In genomic region chr1:165587845-165588244, GRCm38 (mm10) we compare ENCODE assay signal across 12 mouse cellular contexts. TPM values are rescaled to one million over a fixed set of nuclear protein-coding genes. Genes with fewer than 3 reads are reported as not detected.
DNase-seq lines count a peak whose midpoint lies in the region; ATAC-seq and TF ChIP-seq lines count a peak whose summit lies in the region.
"Had no signal": no experiment of that assay in that cellular context is flagged by ENCODE, and none has a peak within 500 bp of the region (broad histone marks: within the 10 kb centered on the region; RNA-seq: fewer than 3 reads in every experiment).

No protein-coding gene starts in this region.

- H3K27me3 ChIP-seq in hindbrain, embryonic 10.5 days (ENCODE audit: insufficient read depth, poor library complexity, severe bottlenecking) = no peaks in the 10 kb centered on the region
- H3K27me3 ChIP-seq in hindbrain, embryonic 14.5 days (ENCODE audit: control insufficient read depth, insufficient read depth, low read length) = no peaks in the 10 kb centered on the region
- H3K27me3 ChIP-seq in lung, embryonic 14.5 days (ENCODE audit: insufficient read depth, low read length) = no peaks in the 10 kb centered on the region
- no peaks in the 10 kb centered on the region for H3K27me3 ChIP-seq in intestine, embryonic 16.5 days (replicated peaks; ENCODE audit: control insufficient read depth, insufficient read depth, low read length)
- H3K27me3 ChIP-seq: CH12.LX; limb, embryonic 15.5 days; neural tube, embryonic 13.5 days had no signal

- DNase-seq in hindbrain, embryonic 10.5 days (ENCODE audit: low spot score) = no peak
- DNase-seq in hindbrain, embryonic 14.5 days (ENCODE audit: low spot score) = no peak
- DNase-seq in lung, embryonic 14.5 days = peak; percentile 64
- DNase-seq in lung, adult 2 months = no peak
- peak; percentile 68 for DNase-seq in yolk sac, embryonic 10.5 days (ENCODE audit: low spot score)
- DNase-seq: cerebellum, adult 2 months had no signal

- H3K9ac ChIP-seq in hindbrain, embryonic 14.5 days = no peak overlapping the region
- H3K9ac ChIP-seq in lung, embryonic 14.5 days = no peak overlapping the region
- no peak overlapping the region for H3K9ac ChIP-seq in intestine, embryonic 16.5 days (ENCODE audit: low read depth, low read length)
- H3K9ac ChIP-seq: limb, embryonic 15.5 days; neural tube, embryonic 13.5 days had no signal

- no peak overlapping the region for H3K4me2 ChIP-seq in hindbrain, embryonic 14.5 days (replicated peaks)
- H3K4me2 ChIP-seq in lung, embryonic 14.5 days = no peak overlapping the region
- H3K4me2 ChIP-seq in intestine, embryonic 16.5 days (ENCODE audit: low read depth, low read length) = no peak overlapping the region
- H3K4me2 ChIP-seq: limb, embryonic 15.5 days; midbrain, embryonic 11.5 days; neural tube, embryonic 13.5 days had no signal

- no peak for TF ChIP-seq POLR2A in lung, adult 2 months (IDR thresholded peaks at IDR 0.05; ENCODE audit: borderline replicate concordance, extremely low read depth, low read depth, low read length)

- no peak for TF ChIP-seq CTCF in lung, embryonic 14.5 days (IDR thresholded peaks at IDR 0.05; ENCODE audit: low read depth)
- no peak for TF ChIP-seq CTCF in lung, adult 2 months (IDR thresholded peaks at IDR 0.05; ENCODE audit: insufficient read depth, low read length)

- H3K4me3 ChIP-seq in hindbrain, embryonic 10.5 days = no peak overlapping the region
- H3K4me3 ChIP-seq in hindbrain, embryonic 14.5 days (replicated peaks; ENCODE audit: low read length) = no peak overlapping the region
- H3K4me3 ChIP-seq in lung, embryonic 14.5 days (ENCODE audit: low read depth, low read length) = no peak overlapping the region
- H3K4me3 ChIP-seq in lung, adult 2 months (replicated peaks; ENCODE audit: extremely low read depth, low read depth, low read length) = no peak overlapping the region
- H3K4me3 ChIP-seq in intestine, embryonic 16.5 days (ENCODE audit: low read length) = no peak overlapping the region
- H3K4me3 ChIP-seq: limb, embryonic 15.5 days; neural tube, embryonic 13.5 days had no signal

- no peaks in the 10 kb centered on the region for H3K9me3 ChIP-seq in hindbrain, embryonic 10.5 days
- H3K9me3 ChIP-seq in hindbrain, embryonic 14.5 days (ENCODE audit: control insufficient read depth, low read length) = no peaks in the 10 kb centered on the region
- H3K9me3 ChIP-seq in lung, embryonic 14.5 days (ENCODE audit: low read depth, low read length) = no peaks in the 10 kb centered on the region
- no peaks in the 10 kb centered on the region for H3K9me3 ChIP-seq in intestine, embryonic 16.5 days (ENCODE audit: control insufficient read depth, low read length)
- H3K9me3 ChIP-seq: limb, embryonic 15.5 days; neural tube, embryonic 13.5 days had no signal

- 64% methylated on average over 8 of the region's 8 CpGs for WGBS in hindbrain, embryonic 10.5 days
- WGBS in hindbrain, embryonic 14.5 days = 70% methylated on average over 8 of the region's 8 CpGs
- 25% methylated on average over 8 of the region's 8 CpGs for WGBS in lung, embryonic 14.5 days
- 28% methylated on average over 8 of the region's 8 CpGs for WGBS in lung, adult 2 months
- 39% methylated on average over 8 of the region's 8 CpGs for WGBS in intestine, embryonic 16.5 days

- peaks cover 26% of the 10 kb centered on the region for H3K36me3 ChIP-seq in hindbrain, embryonic 10.5 days
- peaks cover 15% of the 10 kb centered on the region for H3K36me3 ChIP-seq in hindbrain, embryonic 14.5 days (replicated peaks; ENCODE audit: control insufficient read depth, insufficient read depth)
- H3K36me3 ChIP-seq in lung, embryonic 14.5 days (ENCODE audit: insufficient read depth) = peaks cover 24% of the 10 kb centered on the region
- 0 out of 2 replicates have a peak, but pooled peaks cover 6% of the 10 kb centered on the region for H3K36me3 ChIP-seq in intestine, embryonic 16.5 days (ENCODE audit: control insufficient read depth, insufficient read depth, low read length)

- ATAC-seq in hindbrain, embryonic 14.5 days (ENCODE audit: low FRiP score) = no peak
- 0 out of 2 replicates have a peak, but pooled peaks have one; percentile 2 for ATAC-seq in lung, embryonic 14.5 days (ENCODE audit: insufficient read depth)
- no peak for ATAC-seq in intestine, embryonic 16.5 days
- no peak for ATAC-seq in erythroblast, adult 5-6 weeks (replicated peaks; ENCODE audit: low FRiP score, poor library complexity, severe bottlenecking)

- peak overlapping the region; percentile 40; the same call in 1 of the 2 replicates for H3K27ac ChIP-seq in hindbrain, embryonic 10.5 days
- no peak overlapping the region for H3K27ac ChIP-seq in hindbrain, embryonic 14.5 days
- H3K27ac ChIP-seq in lung, embryonic 14.5 days (ENCODE audit: low read depth) = peak overlapping the region; percentile 72
- H3K27ac ChIP-seq in intestine, embryonic 16.5 days (ENCODE audit: low read length) = peak overlapping the region; percentile 54; the same call in 1 of the 2 replicates
- H3K27ac ChIP-seq: limb, embryonic 15.5 days; neural tube, embryonic 13.5 days had no signal

- H3K4me1 ChIP-seq in hindbrain, embryonic 10.5 days (replicated peaks) = peaks cover 17% of the 10 kb centered on the region
- H3K4me1 ChIP-seq in hindbrain, embryonic 14.5 days (replicated peaks; ENCODE audit: control insufficient read depth, insufficient read depth, low read length) = no peaks in the 10 kb centered on the region
- H3K4me1 ChIP-seq in lung, embryonic 14.5 days (ENCODE audit: insufficient read depth) = peaks cover 24% of the 10 kb centered on the region
- peaks cover 17% of the 10 kb centered on the region for H3K4me1 ChIP-seq in lung, adult 2 months (ENCODE audit: control insufficient read depth, insufficient read depth, low read length)
- peaks cover 14% of the 10 kb centered on the region for H3K4me1 ChIP-seq in intestine, embryonic 16.5 days (ENCODE audit: control insufficient read depth, insufficient read depth, low read length)

RNA-seq across cellular contexts. Expression of gene Mpzl1, which starts 46.5 kb away (rescaled TPM):
- 119 and 136 TPM in 2 replicates for polyA plus RNA-seq in hindbrain, embryonic 10.5 days (2016; fragmentation: Nextera tagmentation; extraction: Ambion mirVana)
- 176 and 179 TPM in 2 replicates for polyA plus RNA-seq in hindbrain, embryonic 14.5 days (2014; fragmentation: Nextera tagmentation; extraction: Ambion mirVana)
- 208 and 220 TPM in 2 replicates for polyA plus RNA-seq in lung, embryonic 14.5 days (2014; fragmentation: Nextera tagmentation; extraction: Ambion mirVana)
- 33.6 and 47.2 TPM in 2 replicates for polyA plus RNA-seq in lung, adult 2 months (2012; rRNA removed)
- 103 and 110 TPM in 2 replicates for polyA plus RNA-seq in intestine, embryonic 16.5 days (2015; fragmentation: Nextera tagmentation; extraction: Ambion mirVana)
- 0.19 and 7.5 TPM in 2 replicates for total RNA-seq in erythroblast, adult 5-6 weeks (2015; ENCODE audit: low replicate concordance)
- total RNA-seq in erythroblast, adult 5-6 weeks (2017; ENCODE audit: low replicate concordance) = 0.51 and 2.0 TPM in 2 replicates

Comparison
In these comparisons a context has a peak if more than half of its experiments do, and no peak if none do; other contexts are left out.
1. DNase-seq: peak in lung, embryonic 14.5 days (single experiment) and yolk sac, embryonic 10.5 days (single experiment); none in hindbrain, embryonic 10.5 days (single experiment), hindbrain, embryonic 14.5 days (single experiment) and lung, adult 2 months (single experiment).